Mouse (Mus musculus) kidney, embryonic 15.5 days (tissue): ENCODE measurements at regions not wholly inside any gene's neighbourhood (a gene's known extent, or its start where the extent isn't known, plus 50 kb on each side); places are given as distances from the start of the nearest gene placed in this dataset.

Experiments used
- ATAC-seq: fragments of 200-750 bp; cut with Nextera tagmentation; replicated peaks from 2 replicates; pipeline ENCODE4 v1.8.0; 2017; ENCODE audit warnings: moderate TSS enrichment; ENCODE audit not compliant: low FRiP score
- H3K27ac ChIP-seq: fragments of 300-500 bp; sonication (generic); 2 replicates; pipeline ENCODE4 v1.5.1; 2015; ENCODE audit warnings: mild to moderate bottlenecking, inconsistent platforms
- H3K27me3 ChIP-seq: fragments of 300-500 bp; sonication (generic); 2 replicates; pipeline ENCODE4 v1.6.1; 2015; ENCODE audit warnings: inconsistent platforms
- H3K36me3 ChIP-seq: fragments of 300-500 bp; sonication (generic); 2 replicates; pipeline ENCODE4 v1.6.1; 2015; ENCODE audit warnings: inconsistent platforms
- H3K4me1 ChIP-seq: fragments of 300-500 bp; sonication (generic); 2 replicates; pipeline ENCODE4 v1.6.1; 2015; ENCODE audit warnings: inconsistent platforms
- H3K4me2 ChIP-seq: fragments of 300-500 bp; sonication (generic); 2 replicates; pipeline ENCODE4 v1.6.1; 2015; ENCODE audit warnings: moderate library complexity, mild to moderate bottlenecking, inconsistent platforms
- H3K4me3 ChIP-seq: fragments of 300-500 bp; sonication (generic); replicated peaks from 2 replicates; pipeline ENCODE4 v1.5.1; 2015; ENCODE audit warnings: mild to moderate bottlenecking, inconsistent platforms
- H3K9ac ChIP-seq: fragments of 300-500 bp; sonication (generic); 2 replicates; pipeline ENCODE4 v1.6.1; 2015; ENCODE audit warnings: mild to moderate bottlenecking, inconsistent platforms
- H3K9me3 ChIP-seq: fragments of 300-500 bp; sonication (generic); replicated peaks from 2 replicates; pipeline ENCODE4 v1.6.1; 2016; ENCODE audit warnings: inconsistent platforms
- WGBS: fragments of 180-500 bp; shearing (Covaris S2); methylation state at CpG from one replicate; pipeline ENCODE4 v1.1.7; 2015; ENCODE audit warnings: mixed read lengths; 5-methylcytosine and 5-hydroxymethylcytosine counted together

GRCm38 (mm10) chr1:157974656-157975055, 381.5 kb downstream of the Brinp2 start:
- no peak for ATAC-seq
- H3K27me3 ChIP-seq: no peaks in the 10 kb centered on the region
- H3K4me3 ChIP-seq: no peak overlapping the region
- WGBS: 70% methylated on average over 4 of the region's 4 CpGs
- no peak overlapping the region for H3K27ac ChIP-seq
- no peak overlapping the region for H3K9ac ChIP-seq
- H3K4me2 ChIP-seq: no peak overlapping the region
- H3K4me1 ChIP-seq: no peaks in the 10 kb centered on the region
- no peaks in the 10 kb centered on the region for H3K36me3 ChIP-seq
- no peaks in the 10 kb centered on the region for H3K9me3 ChIP-seq

DNA sequence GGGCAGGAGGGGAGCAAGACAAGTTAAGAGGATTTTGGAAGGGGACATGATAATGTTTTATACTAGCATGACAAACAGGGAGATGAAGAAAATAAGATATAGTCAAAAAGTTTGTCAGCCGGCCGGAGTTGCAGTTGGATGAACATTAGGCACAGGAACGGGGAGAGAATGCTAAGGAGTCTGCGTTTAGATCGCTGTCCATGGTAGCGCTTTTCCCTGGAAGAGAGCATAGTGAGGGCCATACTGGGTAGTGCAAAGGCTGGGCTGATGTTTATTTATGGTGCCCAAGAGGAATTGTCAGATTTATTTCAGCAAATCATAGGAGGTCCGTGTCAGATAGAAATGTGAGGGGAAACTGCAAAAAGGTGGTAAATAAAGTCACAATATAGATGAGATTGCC, 337.0 kb downstream of the Brinp2 start:
- peak; percentile 78; the same call in 1 of the 2 replicates for ATAC-seq
- Histone ChIP-seq H3K4me3 (no peak overlapping the region), H3K27me3 (no peaks in the 10 kb centered on the region), H3K9ac (no peak overlapping the region), H3K4me2 (no peak overlapping the region), H3K36me3 (no peaks in the 10 kb centered on the region), H3K4me1 (no peaks in the 10 kb centered on the region), H3K27ac (no peak overlapping the region), H3K9me3 (no peaks in the 10 kb centered on the region)
- 19% methylated on average over 7 of the region's 7 CpGs for WGBS

GRCm38 (mm10) chr1:158039756-158040155, 316.4 kb downstream of the Brinp2 start:
- H3K4me2 ChIP-seq: no peak overlapping the region
- H3K9me3 ChIP-seq: no peaks in the 10 kb centered on the region
- no peaks in the 10 kb centered on the region for H3K36me3 ChIP-seq
- H3K9ac ChIP-seq: no peak overlapping the region
- no peak overlapping the region for H3K4me3 ChIP-seq
- WGBS: 30% methylated on average over 2 of the region's 2 CpGs
- no peaks in the 10 kb centered on the region for H3K4me1 ChIP-seq
- H3K27ac ChIP-seq: no peak overlapping the region
- H3K27me3 ChIP-seq: no peaks in the 10 kb centered on the region
- no peak for ATAC-seq

GRCm38 (mm10) chr1:158040334-158040733, 315.8 kb downstream of the Brinp2 start:
- 72% methylated on average over 4 of the region's 4 CpGs for WGBS
- Histone ChIP-seq H3K36me3 (no peaks in the 10 kb centered on the region), H3K4me1 (no peaks in the 10 kb centered on the region), H3K4me3 (no peak overlapping the region), H3K27ac (no peak overlapping the region), H3K9ac (no peak overlapping the region), H3K9me3 (no peaks in the 10 kb centered on the region), H3K4me2 (no peak overlapping the region), H3K27me3 (no peaks in the 10 kb centered on the region)
- no peak for ATAC-seq

GRCm38 (mm10) chr1:158052644-158053043, 303.5 kb downstream of the Brinp2 start:
- Histone ChIP-seq H3K27me3 (no peaks in the 10 kb centered on the region), H3K27ac (no peak overlapping the region), H3K4me3 (no peak overlapping the region), H3K4me2 (no peak overlapping the region), H3K36me3 (no peaks in the 10 kb centered on the region), H3K9me3 (no peaks in the 10 kb centered on the region), H3K4me1 (no peaks in the 10 kb centered on the region), H3K9ac (no peak overlapping the region)
- ATAC-seq: no peak
- WGBS: 64% methylated on average over 4 of the region's 4 CpGs

GRCm38 (mm10) chr1:158054961-158055360, 301.2 kb downstream of the Brinp2 start:
- no peak for ATAC-seq
- Histone ChIP-seq H3K9me3 (no peaks in the 10 kb centered on the region), H3K4me2 (no peak overlapping the region), H3K27me3 (no peaks in the 10 kb centered on the region), H3K4me3 (no peak overlapping the region), H3K9ac (no peak overlapping the region), H3K36me3 (no peaks in the 10 kb centered on the region), H3K27ac (no peak overlapping the region), H3K4me1 (no peaks in the 10 kb centered on the region)
- WGBS: 67% methylated on average over 11 of the region's 11 CpGs

DNA sequence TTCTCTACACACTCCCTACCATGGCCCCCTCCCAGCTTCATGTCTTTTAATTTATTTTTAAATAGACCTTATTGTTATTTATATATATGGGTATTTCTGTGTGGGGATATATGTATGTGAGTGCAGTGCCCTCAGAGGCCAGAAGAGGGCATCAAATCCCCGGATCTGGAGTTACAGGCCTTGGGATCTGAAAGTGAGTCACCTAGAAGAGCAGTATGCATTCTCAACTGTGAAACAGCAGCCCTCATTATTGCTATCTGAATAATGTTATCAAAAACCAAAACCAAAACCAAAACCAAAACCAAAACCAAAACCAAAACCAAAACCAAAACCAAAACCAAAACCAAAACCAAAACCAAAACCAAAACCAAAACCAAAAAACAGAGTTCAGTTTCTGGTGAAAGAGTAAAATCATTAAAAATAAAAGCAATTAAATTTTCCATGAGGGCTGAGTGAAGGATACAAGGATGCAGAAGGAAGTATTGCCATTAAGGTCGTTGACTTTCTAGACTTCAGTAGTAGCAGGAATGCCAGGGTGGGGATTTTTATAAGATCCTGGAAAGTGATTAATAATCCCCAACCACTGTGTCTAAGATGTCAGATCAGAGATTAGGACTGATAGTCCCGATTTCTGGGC, 299.0 kb downstream of the Brinp2 start:
- 59% methylated on average over 3 of the region's 3 CpGs for WGBS
- H3K4me3 ChIP-seq: no peak overlapping the region
- no peak overlapping the region for H3K27ac ChIP-seq
- no peaks in the 10 kb centered on the region for H3K27me3 ChIP-seq
- no peak overlapping the region for H3K9ac ChIP-seq
- no peak overlapping the region for H3K4me2 ChIP-seq
- H3K4me1 ChIP-seq: no peaks in the 10 kb centered on the region
- no peak for ATAC-seq
- H3K9me3 ChIP-seq: no peaks in the 10 kb centered on the region
- no peaks in the 10 kb centered on the region for H3K36me3 ChIP-seq

DNA sequence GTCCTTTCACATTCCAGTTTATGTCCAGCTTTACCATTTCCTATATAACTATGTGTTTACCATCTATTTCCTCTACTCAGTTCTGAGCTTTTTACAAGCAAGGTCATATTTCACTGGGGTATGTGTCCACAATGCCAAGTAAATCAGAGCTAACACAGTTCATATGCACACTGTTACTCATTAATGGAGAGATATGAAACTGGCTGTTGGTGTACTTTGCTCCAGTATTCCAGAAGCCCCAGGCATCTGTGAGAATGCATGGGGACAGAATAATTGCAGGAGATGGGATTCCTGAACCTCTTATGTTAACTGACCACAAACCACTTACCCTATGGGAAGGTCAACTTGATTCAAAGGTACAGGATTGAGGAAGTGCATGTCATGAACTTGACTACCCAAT, 298.3 kb downstream of the Brinp2 start:
- H3K36me3 ChIP-seq: no peaks in the 10 kb centered on the region
- no peak overlapping the region for H3K4me3 ChIP-seq
- H3K27ac ChIP-seq: no peak overlapping the region
- H3K4me1 ChIP-seq: no peaks in the 10 kb centered on the region
- no peaks in the 10 kb centered on the region for H3K9me3 ChIP-seq
- ATAC-seq: no peak
- no peak overlapping the region for H3K9ac ChIP-seq
- no peaks in the 10 kb centered on the region for H3K27me3 ChIP-seq
- H3K4me2 ChIP-seq: no peak overlapping the region

DNA sequence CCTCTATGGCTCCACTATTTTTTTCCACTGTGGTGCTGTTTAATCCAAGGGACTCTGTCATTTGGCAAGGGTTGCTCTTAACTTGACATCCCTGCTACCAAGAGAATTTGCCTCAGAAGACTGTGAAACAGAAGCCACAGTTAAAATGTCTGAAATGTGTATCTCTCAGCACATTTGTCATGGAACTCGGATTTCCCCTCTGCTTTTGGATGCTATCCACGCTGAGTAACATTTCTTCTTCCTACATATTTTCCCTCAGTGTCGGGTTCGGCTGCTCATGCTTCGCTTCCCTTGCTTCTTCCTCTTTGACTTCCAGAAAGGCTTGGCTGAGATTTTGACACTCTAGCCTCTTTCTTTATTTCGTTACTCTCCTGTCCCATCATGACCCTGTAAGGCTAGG, 294.1 kb downstream of the Brinp2 start:
- Histone ChIP-seq H3K4me2 (no peak overlapping the region), H3K9ac (no peak overlapping the region), H3K9me3 (no peaks in the 10 kb centered on the region), H3K27me3 (no peaks in the 10 kb centered on the region), H3K4me3 (no peak overlapping the region), H3K36me3 (no peaks in the 10 kb centered on the region), H3K27ac (no peak overlapping the region), H3K4me1 (no peaks in the 10 kb centered on the region)
- ATAC-seq: no peak
- WGBS: 73% methylated on average over 6 of the region's 6 CpGs

- no peak overlapping the region for H3K4me3 ChIP-seq
- H3K27me3 ChIP-seq: no peaks in the 10 kb centered on the region
- no peak overlapping the region for H3K27ac ChIP-seq
- no peaks in the 10 kb centered on the region for H3K4me1 ChIP-seq
- H3K4me2 ChIP-seq: no peak overlapping the region
- no peak for ATAC-seq
- H3K9me3 ChIP-seq: no peaks in the 10 kb centered on the region
- H3K9ac ChIP-seq: no peak overlapping the region
- 87% methylated on average over 1 of the region's 1 CpGs for WGBS
- H3K36me3 ChIP-seq: no peaks in the 10 kb centered on the region
Measured at GRCm38 (mm10) chr1:158082181-158082580, 273.9 kb downstream of the Brinp2 start.

GRCm38 (mm10) chr1:158085856-158086255, 270.3 kb downstream of the Brinp2 start:
- H3K9me3 ChIP-seq: no peaks in the 10 kb centered on the region
- H3K9ac ChIP-seq: no peak overlapping the region
- no peaks in the 10 kb centered on the region for H3K27me3 ChIP-seq
- WGBS: 80% methylated on average over 3 of the region's 3 CpGs
- no peaks in the 10 kb centered on the region for H3K4me1 ChIP-seq
- H3K27ac ChIP-seq: no peak overlapping the region
- no peaks in the 10 kb centered on the region for H3K36me3 ChIP-seq
- no peak overlapping the region for H3K4me3 ChIP-seq
- no peak overlapping the region for H3K4me2 ChIP-seq
- ATAC-seq: no peak

DNA sequence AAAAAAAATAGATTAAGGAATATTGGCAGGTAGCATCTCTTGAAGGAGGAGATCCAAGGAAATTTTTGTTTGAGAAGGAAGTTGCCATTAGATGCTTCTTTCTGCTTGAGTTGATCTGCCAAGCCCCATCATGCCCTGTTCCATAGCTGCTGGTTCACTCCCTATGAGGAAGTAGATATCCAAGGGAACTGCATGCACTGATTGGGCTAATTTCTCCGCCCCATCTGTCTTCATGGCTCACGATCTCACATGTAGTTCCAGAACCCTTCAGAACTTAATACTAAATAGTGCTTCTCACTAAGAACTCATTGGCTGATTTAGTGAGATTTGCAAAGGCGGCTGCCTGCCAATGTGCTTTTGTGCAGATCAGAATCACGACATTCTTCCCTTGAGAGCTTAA, 258.6 kb downstream of the Brinp2 start:
- H3K9me3 ChIP-seq: no peaks in the 10 kb centered on the region
- 88% methylated on average over 4 of the region's 4 CpGs for WGBS
- no peak overlapping the region for H3K4me3 ChIP-seq
- H3K4me2 ChIP-seq: no peak overlapping the region
- no peaks in the 10 kb centered on the region for H3K36me3 ChIP-seq
- H3K27ac ChIP-seq: no peak overlapping the region
- H3K9ac ChIP-seq: no peak overlapping the region
- no peaks in the 10 kb centered on the region for H3K4me1 ChIP-seq
- no peaks in the 10 kb centered on the region for H3K27me3 ChIP-seq
- ATAC-seq: no peak

- Histone ChIP-seq H3K27ac (no peak overlapping the region), H3K4me2 (no peak overlapping the region), H3K4me1 (no peaks in the 10 kb centered on the region), H3K4me3 (no peak overlapping the region), H3K36me3 (no peaks in the 10 kb centered on the region), H3K9me3 (no peaks in the 10 kb centered on the region), H3K9ac (no peak overlapping the region), H3K27me3 (no peaks in the 10 kb centered on the region)
- 60% methylated on average over 2 of the region's 2 CpGs for WGBS
- no peak for ATAC-seq
Measured at GRCm38 (mm10) chr1:158119708-158120107, 236.4 kb downstream of the Brinp2 start.
